Comparison of ENCODE assay signal across 14 mouse cellular contexts in the genomic region with DNA sequence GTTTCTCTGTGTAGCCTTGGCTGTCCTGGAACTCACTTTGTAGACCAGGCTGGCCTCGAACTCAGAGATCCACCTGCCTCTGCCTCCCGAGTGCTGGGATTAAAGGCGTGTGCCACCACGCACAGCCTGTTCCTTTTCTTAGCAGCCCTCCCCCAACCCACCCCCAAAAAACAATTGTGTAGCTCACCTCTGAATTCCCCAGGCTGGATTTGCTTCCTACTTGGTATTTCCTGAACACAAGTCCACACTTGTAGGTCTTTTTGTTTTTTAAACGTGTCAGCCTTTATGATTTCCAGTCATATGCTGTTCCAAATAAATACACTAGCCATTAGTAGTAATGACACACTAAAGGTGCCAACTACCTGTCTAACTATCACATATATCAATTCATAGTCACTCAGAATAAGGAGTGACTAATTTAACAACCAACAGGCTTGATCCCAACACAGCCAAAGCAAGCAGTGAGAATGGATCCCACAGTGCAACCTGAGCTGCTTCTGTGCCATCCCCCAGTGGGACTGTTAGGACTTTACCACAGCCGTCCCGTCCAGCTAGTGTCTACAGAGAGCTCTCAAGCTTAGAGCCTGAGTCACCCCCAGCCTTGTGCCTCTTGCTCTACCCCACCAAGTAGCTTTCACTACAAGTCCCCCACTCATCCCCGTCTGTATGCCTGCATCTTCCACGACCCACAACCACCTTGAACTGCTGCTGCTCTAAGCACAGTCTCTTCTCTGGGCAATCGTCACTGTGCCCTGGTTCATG.
"Had no signal": no experiment of that assay in that cellular context is flagged by ENCODE, and none has a peak within 500 bp of the region (broad histone marks: within the 10 kb centered on the region; RNA-seq: fewer than 3 reads in every experiment).

No protein-coding gene starts in this region.

- DNase-seq: kidney, adult 11 months; kidney, adult 9 months; kidney, postnatal 10 days; layer of hippocampus, adult 9-11 months; layer of hippocampus, postnatal 36 days; lung, adult 18-20 months; retina, postnatal 1 day; right cerebral cortex, postnatal 4 days; spleen, adult 18-20 months had no signal

- H3K27me3 ChIP-seq: limb, embryonic 13.5 days; midbrain, embryonic 12.5 days; neural tube, embryonic 13.5 days had no signal

- H3K4me3 ChIP-seq: limb, embryonic 13.5 days; midbrain, embryonic 12.5 days; neural tube, embryonic 13.5 days had no signal

- H3K9me3 ChIP-seq: limb, embryonic 13.5 days; midbrain, embryonic 12.5 days; neural tube, embryonic 13.5 days had no signal

- ATAC-seq: midbrain, embryonic 16.5 days had no signal

- H3K27ac ChIP-seq: limb, embryonic 13.5 days; liver, embryonic 14.5 days; midbrain, embryonic 12.5 days; neural tube, embryonic 13.5 days had no signal

- H3K4me1 ChIP-seq: limb, embryonic 13.5 days; midbrain, embryonic 12.5 days; neural tube, embryonic 13.5 days had no signal

- H3K4me2 ChIP-seq: limb, embryonic 13.5 days; midbrain, embryonic 12.5 days; neural tube, embryonic 13.5 days had no signal

- H3K9ac ChIP-seq: limb, embryonic 13.5 days; liver, embryonic 14.5 days; midbrain, embryonic 12.5 days; neural tube, embryonic 13.5 days had no signal
